Mouse (Mus musculus) bone marrow macrophage, adult 2 months (primary cell): Measurements from ENCODE around the gene Aldh16a1.

Source experiments
- CTCF ChIP-seq: IDR thresholded peaks from 2 replicates; pipeline ENCODE4 v1.5.1; 2012; ENCODE audit warnings: low read depth, mild to moderate bottlenecking, low read length, moderate library complexity
- POLR2A ChIP-seq: IDR thresholded peaks from 2 replicates; pipeline ENCODE4 v1.6.1; 2012; ENCODE audit warnings: mild to moderate bottlenecking, low read depth, low read length, borderline replicate concordance

- TF ChIP-seq CTCF: no peak
- no peak for TF ChIP-seq POLR2A
These were observed 56.9 kb downstream of the Aldh16a1 start for GRCm38 (mm10) chr7:45097479-45097878.
